Mouse (Mus musculus) layer of hippocampus, adult 9-11 months (tissue): ENCODE measurements at regions not wholly inside any gene's neighbourhood (a gene's known extent, or its start where the extent isn't known, plus 50 kb on each side); places are given as distances from the start of the nearest gene placed in this dataset.

Experiments used
- DNase-seq: peaks from one replicate; pipeline ENCODE4 v3.0.0; 2022

GRCm38 (mm10) chr6:35458250-35458649, 81.4 kb downstream of the Mtpn start:
- DNase-seq: no peak

GRCm38 (mm10) chr6:35445007-35445406, 94.7 kb downstream of the Mtpn start:
- no peak for DNase-seq

- DNase-seq: peak; percentile 3
Observed at GRCm38 (mm10) chr6:35426301-35426700, 100.4 kb upstream of the Fam180a start.

GRCm38 (mm10) chr6:35424521-35424920, 98.6 kb upstream of the Fam180a start:
- DNase-seq: no peak

- no peak for DNase-seq
Observed at GRCm38 (mm10) chr6:35420924-35421323, 95.0 kb upstream of the Fam180a start.

GRCm38 (mm10) chr6:35405044-35405443, 79.1 kb upstream of the Fam180a start:
- DNase-seq: peak; percentile 11

GRCm38 (mm10) chr6:35403341-35403910, 77.5 kb upstream of the Fam180a start:
- no peak for DNase-seq

GRCm38 (mm10) chr6:35395726-35396125, 69.8 kb upstream of the Fam180a start:
- DNase-seq: no peak

GRCm38 (mm10) chr6:35388827-35389226, 62.9 kb upstream of the Fam180a start:
- no peak for DNase-seq

GRCm38 (mm10) chr6:35381536-35381935, 55.6 kb upstream of the Fam180a start:
- no peak for DNase-seq

- no peak for DNase-seq
Observed at GRCm38 (mm10) chr6:35380721-35381466, 55.0 kb upstream of the Fam180a start.

GRCm38 (mm10) chr6:35379890-35380289, 53.9 kb upstream of the Fam180a start:
- peak; percentile 74 for DNase-seq

- no peak for DNase-seq
Observed at GRCm38 (mm10) chr6:35378851-35379250, 52.9 kb upstream of the Fam180a start.

- DNase-seq: no peak
Observed at GRCm38 (mm10) chr6:35377535-35377934, 51.6 kb upstream of the Fam180a start.

- no peak for DNase-seq
Observed at GRCm38 (mm10) chr6:35376526-35376925, 50.6 kb upstream of the Fam180a start.
